Mouse (Mus musculus) c-Kit-positive CD71-positive TER-119-negative erythroid progenitor cells, embryonic 14.5 days (primary cell): ENCODE measurements around the gene Olfr814.
"Not testable (repeated sequence)": the region's sequence is repeated elsewhere in the genome, so short reads cannot be mapped to it uniquely, and the experiment has no call there.

Experiments used
- DNase-seq: peaks from one replicate; pipeline ENCODE4 v3.0.0-alpha.2; 2013; ENCODE audit warnings: low read depth

Gene Olfr814

GRCm38 (mm10) chr10:129879751-129880150 is at the start of gene Olfr814:
TSS of gene Olfr814 (minus strand) at chr10:129879851.
- not testable (repeated sequence) for DNase-seq

- no peak for DNase-seq
Measured at GRCm38 (mm10) chr10:129915497-129915896, 35.8 kb upstream of the Olfr814 start, which contains the start of gene Olfr816. TSS of gene Olfr816 (minus strand) at chr10:129915597.

- DNase-seq = not testable (repeated sequence)
Measured at GRCm38 (mm10) chr10:129905767-129906166, 26.1 kb upstream of the Olfr814 start, which contains the start of gene Olfr815. TSS of gene Olfr815 (minus strand) at chr10:129905867.

- DNase-seq = no peak
Measured at GRCm38 (mm10) chr10:129885934-129886333, 6.3 kb upstream of the Olfr814 start.

GRCm38 (mm10) chr10:129885496-129885895 is 5.8 kb upstream of the Olfr814 start:
- not testable (repeated sequence) for DNase-seq

- no peak for DNase-seq
Measured at GRCm38 (mm10) chr10:129855067-129855466, 24.6 kb downstream of the Olfr814 start, which contains the start of gene Olfr813. TSS of gene Olfr813 (plus strand) at chr10:129855367.

- DNase-seq = no peak
Measured at GRCm38 (mm10) chr10:129847343-129847742, 32.3 kb downstream of the Olfr814 start.

- no peak for DNase-seq
Measured at GRCm38 (mm10) chr10:129845994-129846393, 33.7 kb downstream of the Olfr814 start, which contains the start of gene Olfr812. TSS of gene Olfr812 (minus strand) at chr10:129846094.
